Mouse (Mus musculus) hindbrain, postnatal 0 days (tissue): ENCODE data around the gene Slc36a2. TPM values are rescaled to one million over a fixed set of nuclear protein-coding genes. Genes with fewer than 3 reads are reported as not detected.

Experiments used
- ATAC-seq: fragments of 200-750 bp; cut with Nextera tagmentation; 2 replicates; pipeline ENCODE4 v1.8.0; 2017; ENCODE audit warnings: mild to moderate bottlenecking, moderate TSS enrichment, moderate library complexity
- DNase-seq: peaks from one replicate; pipeline ENCODE4 v3.0.0-alpha.2; 2015; ENCODE audit warnings: low spot score
- H3K27ac ChIP-seq: fragments of 300-500 bp; sonication (generic); 2 replicates; pipeline ENCODE4 v1.5.1; 2014; ENCODE audit warnings: mild to moderate bottlenecking
- H3K27me3 ChIP-seq: fragments of 300-500 bp; sonication (generic); 2 replicates; pipeline ENCODE4 v1.6.1; 2014; ENCODE audit warnings: low read length, mixed read lengths; ENCODE audit not compliant: insufficient read depth
- H3K36me3 ChIP-seq: fragments of 300-500 bp; sonication (generic); 2 replicates; pipeline ENCODE4 v1.6.1; 2014; ENCODE audit warnings: low read length, mixed read lengths; ENCODE audit not compliant: insufficient read depth
- H3K4me1 ChIP-seq: fragments of 300-500 bp; sonication (generic); 2 replicates; pipeline ENCODE4 v1.6.1; 2014; ENCODE audit warnings: antibody characterized with exemption, low read length, mixed read lengths; ENCODE audit not compliant: insufficient read depth
- H3K4me2 ChIP-seq: fragments of 300-500 bp; sonication (generic); 2 replicates; pipeline ENCODE4 v1.6.1; 2014; ENCODE audit warnings: low read depth, mild to moderate bottlenecking, low read length, moderate library complexity, mixed read lengths
- H3K4me3 ChIP-seq: fragments of 300-500 bp; sonication (generic); 2 replicates; pipeline ENCODE4 v1.5.1; 2014; ENCODE audit warnings: low read length
- H3K9ac ChIP-seq: fragments of 300-500 bp; sonication (generic); replicated peaks from 2 replicates; pipeline ENCODE4 v1.6.1; 2014; ENCODE audit warnings: mild to moderate bottlenecking, low read length, moderate library complexity, mixed read lengths
- H3K9me3 ChIP-seq: fragments of 300-500 bp; sonication (generic); 2 replicates; pipeline ENCODE4 v1.6.1; 2016; ENCODE audit warnings: low read length, mixed read lengths
- CTCF ChIP-seq: IDR thresholded peaks from 2 replicates; pipeline ENCODE4 v1.5.1; 2016; ENCODE audit warnings: antibody characterized with exemption, control low read depth, low read depth
- WGBS: fragments of 180-500 bp; shearing (Covaris S2); extraction: QIAGEN DNeasy Blood & Tissue Kit; methylation state at CpG from one replicate; pipeline ENCODE4 v1.1.7; 2014; 5-methylcytosine and 5-hydroxymethylcytosine counted together
- polyA plus RNA-seq: library from polyadenylated mRNA; unstranded; fragments of >200 nt; fragmentation: Nextera tagmentation; extraction: Ambion mirVana; gene quantifications from 2 replicates; pipeline ENCODE4 v1.2.1, GENCODE M21; 2015
- total RNA-seq: library from RNA; depleted of rRNA; stranded (reverse); fragments of >200 nt; gene quantifications from 2 replicates; pipeline ENCODE4 v1.2.3, GENCODE M21; 2014; rRNA removed

Gene Slc36a2
- total RNA-seq (0.36 and 0.84 TPM in 2 replicates), polyA plus RNA-seq (0.78 and 0.94 TPM in 2 replicates)

GRCm38 (mm10) chr11:55184733-55185291, at the start of gene Slc36a2:
Slc36a2 (minus strand) TSS chr11:55185077.
- no peaks in the 10 kb centered on the region for H3K9me3 ChIP-seq
- no peak within 1 kb of the TSS for H3K9ac ChIP-seq
- 0 out of 2 replicates have a peak, but pooled peaks cover 3% of the 10 kb centered on the region for H3K4me1 ChIP-seq
- ATAC-seq (no peak), DNase-seq (no peak)
- no peaks in the 10 kb centered on the region for H3K27me3 ChIP-seq
- no peak within 1 kb of the TSS for H3K27ac ChIP-seq
- no peaks in the 10 kb centered on the region for H3K36me3 ChIP-seq
- no peak for TF ChIP-seq CTCF
- no peak within 1 kb of the TSS for H3K4me2 ChIP-seq
- 22% methylated on average over 10 of the region's 10 CpGs for WGBS
- H3K4me3 ChIP-seq, result no peak within 1 kb of the TSS

GRCm38 (mm10) chr11:55234288-55234687, 49.4 kb upstream of the Slc36a2 start:
- peak; percentile 18 for DNase-seq
- H3K4me2 ChIP-seq, result no peak overlapping the region
- ATAC-seq, result no peak
- no peak overlapping the region for H3K9ac ChIP-seq
- H3K27me3 ChIP-seq, result no peaks in the 10 kb centered on the region
- H3K4me3 ChIP-seq, result no peak overlapping the region
- 72% methylated on average over 7 of the region's 7 CpGs for WGBS
- H3K27ac ChIP-seq, result no peak overlapping the region
- H3K9me3 ChIP-seq, result no peaks in the 10 kb centered on the region
- H3K4me1 ChIP-seq, result no peaks in the 10 kb centered on the region
- no peak for TF ChIP-seq CTCF
- peaks cover 10% of the 10 kb centered on the region; the same call in 1 of the 2 replicates for H3K36me3 ChIP-seq

GRCm38 (mm10) chr11:55231034-55231433, 46.2 kb upstream of the Slc36a2 start:
- WGBS, result 97% methylated on average over 6 of the region's 6 CpGs
- H3K4me1 ChIP-seq, result no peaks in the 10 kb centered on the region
- H3K36me3 ChIP-seq, result peaks cover 15% of the 10 kb centered on the region; the same call in 1 of the 2 replicates
- no peak for DNase-seq
- TF ChIP-seq CTCF, result no peak
- no peaks in the 10 kb centered on the region for H3K9me3 ChIP-seq
- H3K4me2 ChIP-seq, result no peak overlapping the region
- H3K4me3 ChIP-seq, result no peak overlapping the region
- no peak overlapping the region for H3K27ac ChIP-seq
- no peaks in the 10 kb centered on the region for H3K27me3 ChIP-seq
- no peak for ATAC-seq
- no peak overlapping the region for H3K9ac ChIP-seq

GRCm38 (mm10) chr11:55221306-55221705, 36.4 kb upstream of the Slc36a2 start:
- TF ChIP-seq CTCF, result no peak
- Histone ChIP-seq H3K9me3 (no peaks in the 10 kb centered on the region), H3K9ac (no peak overlapping the region), H3K27me3 (no peaks in the 10 kb centered on the region), H3K4me3 (no peak overlapping the region), H3K4me2 (no peak overlapping the region), H3K36me3 (peaks cover 63% of the 10 kb centered on the region; the same call in 1 of the 2 replicates), H3K27ac (no peak overlapping the region), H3K4me1 (no peaks in the 10 kb centered on the region)
- 95% methylated on average over 7 of the region's 7 CpGs for WGBS
- ATAC-seq, result no peak
- no peak for DNase-seq

- no peak for TF ChIP-seq CTCF
- ATAC-seq, result no peak
- WGBS, result 88% methylated on average over 3 of the region's 3 CpGs
- Histone ChIP-seq H3K27me3 (no peaks in the 10 kb centered on the region), H3K9ac (no peak overlapping the region), H3K4me3 (no peak overlapping the region), H3K36me3 (peaks cover 40% of the 10 kb centered on the region; the same call in 1 of the 2 replicates), H3K4me2 (no peak overlapping the region), H3K9me3 (no peaks in the 10 kb centered on the region), H3K4me1 (no peaks in the 10 kb centered on the region), H3K27ac (no peak overlapping the region)
- no peak for DNase-seq
Measured at GRCm38 (mm10) chr11:55218473-55218872, 33.6 kb upstream of the Slc36a2 start.

- Histone ChIP-seq H3K9me3 (no peaks in the 10 kb centered on the region), H3K27me3 (no peaks in the 10 kb centered on the region), H3K4me1 (no peaks in the 10 kb centered on the region), H3K4me2 (no peak overlapping the region), H3K9ac (no peak overlapping the region), H3K36me3 (peaks cover 39% of the 10 kb centered on the region; the same call in 1 of the 2 replicates), H3K27ac (no peak overlapping the region), H3K4me3 (no peak overlapping the region)
- DNase-seq, result no peak
- 80% methylated on average over 7 of the region's 7 CpGs for WGBS
- ATAC-seq, result no peak
- no peak for TF ChIP-seq CTCF
Measured at GRCm38 (mm10) chr11:55217880-55218279, 33.0 kb upstream of the Slc36a2 start.

- 88% methylated on average over 4 of the region's 4 CpGs for WGBS
- TF ChIP-seq CTCF, result no peak
- H3K27ac ChIP-seq, result no peak overlapping the region
- no peak overlapping the region for H3K4me2 ChIP-seq
- no peak overlapping the region for H3K4me3 ChIP-seq
- no peaks in the 10 kb centered on the region for H3K9me3 ChIP-seq
- no peak overlapping the region for H3K9ac ChIP-seq
- H3K4me1 ChIP-seq, result no peaks in the 10 kb centered on the region
- ATAC-seq (no peak), DNase-seq (no peak)
- H3K36me3 ChIP-seq, result peaks cover 34% of the 10 kb centered on the region; the same call in 1 of the 2 replicates
- no peaks in the 10 kb centered on the region for H3K27me3 ChIP-seq
Measured at GRCm38 (mm10) chr11:55217418-55217817, 32.5 kb upstream of the Slc36a2 start.
